In the genomic region with DNA sequence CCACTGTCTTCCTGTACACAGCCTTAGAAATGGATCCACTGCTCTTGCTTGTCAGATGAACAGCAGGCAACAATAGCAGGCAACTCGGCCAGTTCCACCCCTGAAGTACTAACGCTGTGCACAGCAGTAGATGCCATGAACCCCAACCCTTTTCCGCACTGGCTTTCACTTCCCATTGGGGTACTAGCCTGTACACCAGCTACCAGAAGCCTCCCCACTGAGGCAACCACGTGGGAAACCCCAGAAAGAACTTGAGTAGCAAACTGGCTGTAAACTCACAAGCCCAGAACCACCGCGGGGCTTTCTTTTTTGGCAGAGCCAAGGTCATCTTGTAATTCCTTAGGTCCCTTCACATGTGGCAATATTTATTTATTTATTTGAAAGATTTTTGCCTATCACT, we compare ENCODE assay signal across 25 mouse cellular contexts. TPM values are rescaled to one million over a fixed set of nuclear protein-coding genes. Genes with fewer than 3 reads are reported as not detected.
"Had no signal": no experiment of that assay in that cellular context is flagged by ENCODE, and none has a peak within 500 bp of the region (broad histone marks: within the 10 kb centered on the region; RNA-seq: fewer than 3 reads in every experiment).

No protein-coding gene starts in this region.

- H3K27ac ChIP-seq: liver, embryonic 14.5 days; midbrain, embryonic 10.5 days; midbrain, embryonic 12.5 days; neural tube, embryonic 13.5 days; neural tube, embryonic 15.5 days had no signal

- H3K9ac ChIP-seq: liver, embryonic 14.5 days; lung, embryonic 14.5 days; midbrain, embryonic 12.5 days; neural tube, embryonic 13.5 days; neural tube, embryonic 15.5 days had no signal

- ATAC-seq: midbrain, embryonic 16.5 days had no signal

- H3K4me3 ChIP-seq: midbrain, embryonic 10.5 days; midbrain, embryonic 12.5 days; myocyte; neural tube, embryonic 13.5 days; neural tube, embryonic 15.5 days had no signal

- DNase-seq: lung, adult 18-20 months; lung, embryonic 14.5 days; lung, postnatal 10 days; lung, postnatal 4 days; midbrain, embryonic 14.5 days; retina, postnatal 1 day; right cerebral cortex, adult 18-20 months; thymus, adult 18-20 months; thymus, postnatal 25 days; thymus, postnatal 4 days had no signal

- H3K4me2 ChIP-seq: lung, embryonic 14.5 days; midbrain, embryonic 12.5 days; neural tube, embryonic 13.5 days; neural tube, embryonic 15.5 days had no signal

- H3K9me3 ChIP-seq: midbrain, embryonic 10.5 days; midbrain, embryonic 12.5 days; neural tube, embryonic 13.5 days; neural tube, embryonic 15.5 days had no signal

RNA-seq across cellular contexts. Expression of gene Fgf23, which starts 9.1 kb away (rescaled TPM):
- total RNA-seq: megakaryocyte-erythroid progenitor cell, adult 5-6 weeks had no signal
- polyA plus RNA-seq: liver, embryonic 14.5 days; liver, embryonic 16.5 days; lung, embryonic 14.5 days; lung, embryonic 16.5 days; midbrain, embryonic 10.5 days; midbrain, embryonic 12.5 days; myocyte; neural tube, embryonic 11.5 days; neural tube, embryonic 13.5 days; spleen, adult 2 months; stomach, embryonic 14.5 days; stomach, embryonic 16.5 days; urinary bladder, adult 2 months had no signal
